Mouse (Mus musculus) hematopoietic stem cell, adult 5-6 weeks (primary cell): Measurements from ENCODE around the gene Qtrt1. TPM values are rescaled to one million over a fixed set of nuclear protein-coding genes. Genes with fewer than 3 reads are reported as not detected.

Source experiments
- ATAC-seq, 2 experiments: fragments of 125-278 bp in 1 of 2; replicated peaks in 1 of 2; 2 replicates each; pipeline ENCODE4 v1.8.0; 2016 to 2017; ENCODE audit warnings: inconsistent platforms in 2 of 2, mild to moderate bottlenecking in 2 of 2, moderate number of reproducible peaks in 2 of 2, low read depth in 1 of 2, moderate TSS enrichment in 1 of 2; ENCODE audit not compliant: low FRiP score in 2 of 2, poor library complexity in 2 of 2, severe bottlenecking in 2 of 2, insufficient read depth in 1 of 2, low TSS enrichment in 1 of 2
- total RNA-seq: library from RNA; stranded (forward); fragments of 172-1452, 232-1000 nt; gene quantifications from 2 replicates; pipeline ENCODE4 v1.2.3, GENCODE M21; 2017

The Qtrt1 gene
- total RNA-seq, 1 experiment from 2014 or later: 19.3 TPM

- no peak for ATAC-seq
Measured at GRCm38 (mm10) chr9:21438219-21438618, 26.6 kb downstream of the Qtrt1 start.

GRCm38 (mm10) chr9:21439456-21439855 is 27.8 kb downstream of the Qtrt1 start:
- ATAC-seq: no peak

GRCm38 (mm10) chr9:21439914-21440313 is 28.3 kb downstream of the Qtrt1 start:
- ATAC-seq: no peak

DNA sequence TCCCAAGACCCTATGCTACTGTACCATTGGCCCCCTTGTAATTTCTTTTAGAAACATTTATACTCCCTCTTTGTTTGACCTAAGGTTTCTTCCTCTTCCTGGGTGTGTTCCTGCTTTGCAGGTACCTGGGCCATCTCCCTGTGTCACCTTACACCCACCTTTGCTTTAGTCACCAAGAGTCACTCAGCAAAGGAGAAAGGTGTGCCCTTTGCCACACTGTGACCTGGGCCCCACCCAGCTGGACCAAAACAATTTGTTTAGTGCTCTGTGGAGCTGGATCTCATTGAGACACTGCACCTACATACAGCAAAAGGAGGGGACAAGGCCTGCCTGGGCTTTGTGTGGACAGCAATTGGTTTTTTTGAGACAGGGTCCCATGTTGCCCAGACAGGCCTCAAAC is 28.8 kb downstream of the Qtrt1 start:
- no peak for ATAC-seq

- ATAC-seq: no peak
Measured at GRCm38 (mm10) chr9:21443853-21444252, 32.2 kb downstream of the Qtrt1 start.

- no peak for ATAC-seq
Measured at GRCm38 (mm10) chr9:21444574-21444973, 32.9 kb downstream of the Qtrt1 start.

GRCm38 (mm10) chr9:21445081-21445744 is 33.6 kb downstream of the Qtrt1 start:
- ATAC-seq: no peak

- peak; percentile 42 to 57; a peak in 3 of 4 replicates for ATAC-seq
Measured at GRCm38 (mm10) chr9:21447778-21448177, 36.1 kb downstream of the Qtrt1 start.

- no peak for ATAC-seq
Measured at GRCm38 (mm10) chr9:21449710-21450109, 38.1 kb downstream of the Qtrt1 start.

- no peak for ATAC-seq
Measured at GRCm38 (mm10) chr9:21450270-21450669, 38.6 kb downstream of the Qtrt1 start.

DNA sequence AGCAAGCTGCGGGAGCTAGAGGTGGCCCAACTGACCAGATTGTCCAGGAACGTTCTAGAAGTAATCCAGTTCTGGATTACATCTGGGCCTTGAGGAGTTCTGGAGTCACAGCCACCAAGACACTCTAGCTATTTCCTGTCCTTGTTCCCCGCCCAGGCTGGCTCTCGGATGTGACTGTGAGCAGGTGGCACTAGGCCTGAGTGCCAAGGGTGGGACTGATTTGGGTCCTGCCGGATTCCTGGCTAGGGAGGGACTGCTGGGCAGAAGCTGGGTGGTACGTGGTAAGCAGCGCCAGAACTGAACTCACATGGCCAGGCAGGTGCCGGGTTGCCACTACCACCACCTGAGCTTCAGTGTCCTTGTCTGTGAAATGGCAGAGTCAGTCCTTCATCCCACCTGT is 39.8 kb downstream of the Qtrt1 start:
- ATAC-seq: no peak

DNA sequence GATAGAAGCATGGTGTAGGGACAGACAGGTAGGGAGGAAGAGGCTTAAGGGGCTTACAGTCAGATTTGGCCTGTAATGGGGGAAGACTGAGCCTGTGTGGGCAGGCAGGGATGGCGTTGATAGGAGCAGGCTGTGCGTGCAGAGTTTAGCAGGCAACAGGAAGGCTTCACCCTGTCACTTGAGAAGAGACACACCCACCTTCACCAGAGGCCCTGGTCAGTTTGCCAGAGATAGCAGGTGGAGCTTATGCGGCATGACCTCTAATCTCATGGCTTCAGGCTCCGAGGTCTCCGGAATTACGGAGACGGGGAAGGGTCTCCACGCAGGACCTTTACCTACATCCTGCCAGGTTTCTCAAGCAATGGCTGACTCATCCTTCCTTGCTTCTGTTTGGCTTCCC is 40.2 kb downstream of the Qtrt1 start:
- ATAC-seq: no peak

DNA sequence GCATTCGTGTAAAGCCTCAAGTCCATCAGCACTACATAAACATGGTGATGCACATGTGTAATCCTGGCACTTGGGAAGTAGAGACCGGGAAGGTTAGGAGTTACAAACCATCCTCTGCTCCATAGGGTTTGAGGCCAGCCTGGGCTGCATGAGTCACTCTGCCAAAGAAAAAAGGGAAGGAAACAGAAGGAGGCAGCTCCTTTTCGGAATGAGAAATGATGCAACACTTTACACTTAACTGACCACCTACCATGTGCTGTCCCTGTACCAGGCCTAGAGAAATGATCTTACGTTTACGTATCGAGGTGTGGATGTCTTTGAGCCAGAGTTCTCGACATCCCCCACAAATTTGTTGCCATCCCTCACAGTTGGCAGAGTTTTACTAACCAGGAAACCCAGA is 41.4 kb downstream of the Qtrt1 start:
- peak; percentile 39 to 72 for ATAC-seq

- ATAC-seq: no peak; a peak in 1 of 4 replicates
Measured at GRCm38 (mm10) chr9:21453459-21453858, 41.8 kb downstream of the Qtrt1 start.

GRCm38 (mm10) chr9:21454556-21454955 is 42.9 kb downstream of the Qtrt1 start:
- ATAC-seq: no peak

DNA sequence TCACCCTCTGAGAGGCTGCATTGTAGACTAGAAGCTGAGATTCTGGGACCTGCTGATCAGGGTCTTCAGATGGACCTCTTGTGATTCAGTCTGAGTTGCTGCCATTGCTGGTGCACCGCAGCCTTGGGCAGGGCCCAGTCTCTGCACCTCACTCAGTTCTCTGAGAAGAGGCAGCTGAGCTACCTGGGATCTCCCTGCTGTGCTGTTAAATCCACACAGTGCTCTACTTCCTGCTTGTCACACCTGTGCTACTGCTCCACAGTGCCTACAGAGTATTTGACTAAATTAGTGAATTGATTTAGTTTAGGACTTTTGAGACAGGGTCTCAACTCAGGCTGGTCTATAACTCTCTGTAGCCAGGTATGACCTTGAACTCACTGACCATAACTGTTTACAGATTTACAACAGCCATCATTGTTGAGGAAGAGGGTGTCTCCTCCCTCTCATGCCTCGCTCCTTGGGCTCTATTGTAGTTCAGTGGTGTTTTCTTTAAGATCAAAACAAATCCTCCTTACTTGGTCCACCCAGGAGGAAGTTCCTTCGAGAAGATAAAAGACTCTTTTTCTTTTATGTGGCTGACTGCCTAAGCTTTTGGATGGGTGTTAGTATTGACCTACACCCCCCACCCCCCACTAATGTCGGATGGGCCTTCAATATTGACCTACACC is 43.6 kb downstream of the Qtrt1 start:
- ATAC-seq: no peak

DNA sequence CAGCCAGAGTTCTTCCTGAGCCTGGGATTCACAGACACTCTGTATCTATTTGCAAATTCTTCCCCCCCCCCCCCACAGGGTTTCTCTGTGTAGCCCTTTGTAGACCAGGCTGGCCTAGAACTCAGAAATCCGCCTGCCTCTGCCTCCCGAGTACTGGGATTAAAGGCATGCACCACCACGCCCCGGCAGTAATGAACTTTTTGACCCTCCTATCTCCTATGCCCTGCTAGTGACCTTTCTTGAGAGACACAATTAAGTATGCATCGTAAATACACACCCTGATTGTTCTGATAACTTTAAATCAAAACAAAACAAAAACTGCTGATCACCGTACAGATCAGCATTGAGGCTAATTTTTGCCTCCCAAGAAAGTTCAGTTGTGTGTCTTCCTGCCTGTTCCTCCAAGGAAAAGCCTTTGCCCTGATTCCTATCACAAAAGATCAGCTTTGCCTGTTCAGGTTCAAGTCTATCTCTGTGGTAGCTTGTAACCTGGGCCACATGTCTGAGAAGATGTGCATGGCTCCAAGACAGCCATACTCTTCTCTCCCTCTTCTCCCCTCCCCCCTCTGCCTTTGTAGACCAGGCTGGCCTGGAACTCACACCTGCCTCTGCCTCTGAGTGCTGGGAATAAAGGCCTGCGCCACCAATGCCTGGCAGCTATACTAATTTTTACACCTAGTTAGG is 44.8 kb downstream of the Qtrt1 start:
- ATAC-seq: no peak

DNA sequence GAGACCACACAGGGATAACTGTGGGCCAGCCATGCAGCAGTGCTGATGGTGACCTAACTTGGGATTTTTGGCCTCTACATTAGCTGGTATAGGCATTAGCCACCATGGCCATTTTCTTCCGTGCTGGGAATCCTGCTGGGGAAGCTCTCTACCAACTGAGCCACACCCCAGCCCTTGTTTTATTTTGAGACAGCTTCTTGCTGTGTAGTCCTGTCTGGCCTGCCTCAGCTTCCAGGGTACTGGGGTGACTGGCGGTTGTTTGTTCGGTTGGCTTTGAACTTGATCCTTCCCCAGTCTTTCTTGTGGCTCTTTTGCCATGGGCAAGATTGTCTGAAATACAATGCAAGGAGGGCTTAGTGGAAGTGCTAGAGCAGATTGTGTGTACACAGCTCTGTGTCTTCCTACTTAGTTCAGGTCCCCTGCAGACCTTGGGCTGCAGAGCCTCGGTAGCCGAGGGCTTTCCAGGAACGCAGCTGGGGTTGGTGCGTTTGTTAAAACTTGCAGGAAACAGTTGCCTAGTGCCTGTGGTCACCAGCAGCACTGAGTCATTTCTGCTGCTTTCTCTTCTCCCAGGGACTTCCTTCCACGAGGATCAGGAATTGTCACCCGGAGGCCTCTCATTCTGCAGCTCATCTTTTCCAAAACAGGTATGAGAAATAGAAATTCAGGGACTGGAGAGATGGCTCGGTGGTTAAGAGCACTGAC is 45.4 kb downstream of the Qtrt1 start:
- peak; percentile 33 to 44; a peak in 2 of 4 replicates for ATAC-seq
